Mouse (Mus musculus): Measurements from ENCODE around the gene Brd3os. TPM values are rescaled to one million over a fixed set of nuclear protein-coding genes. Genes with fewer than 3 reads are reported as not detected.

The Brd3os gene
- total RNA-seq, 2 experiments from 2014 or later = 1.6 to 2.9 TPM

- no peak for DNase-seq (ENCODE audit: low spot score in 2 of 2)
These were observed 23.5 kb upstream of the Brd3os start for GRCm38 (mm10) chr2:27418577-27419070.

DNA sequence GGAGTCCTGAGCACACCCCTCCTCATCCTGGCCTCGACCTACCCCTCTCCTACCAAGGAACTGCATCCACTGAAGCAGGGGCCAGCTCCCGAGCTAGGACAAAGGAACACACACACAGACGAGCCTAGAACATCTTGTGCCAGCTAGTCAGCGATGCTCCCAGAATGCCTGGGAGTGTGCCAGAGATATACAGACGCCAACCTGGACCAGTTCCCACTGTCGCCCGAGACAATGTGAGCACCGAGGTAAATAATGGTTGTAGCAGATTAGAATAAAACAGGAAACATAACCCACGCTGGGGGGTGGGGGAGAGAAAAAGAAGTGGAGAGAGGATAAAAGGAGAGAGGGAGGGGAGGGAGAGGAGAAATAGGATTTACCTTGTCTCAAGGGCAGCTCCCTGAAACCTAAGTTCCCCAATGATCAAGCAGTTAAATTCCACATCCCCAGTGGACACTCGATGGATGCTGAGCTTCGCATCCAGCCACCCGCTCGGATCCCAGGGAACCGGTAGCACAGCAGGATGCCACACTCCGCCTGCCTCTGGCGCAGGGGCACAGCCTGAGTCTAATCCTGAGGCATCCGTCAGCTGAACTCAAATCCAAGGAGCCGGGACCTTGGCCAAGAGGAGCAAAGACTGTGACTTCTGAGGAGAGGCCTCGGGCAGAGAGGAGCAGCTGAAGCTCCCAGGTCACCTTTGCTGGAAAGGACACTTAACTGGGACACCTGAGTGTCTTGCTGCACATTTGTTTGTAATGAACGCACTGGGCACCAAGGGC is 20.6 kb upstream of the Brd3os start:
- no peak for DNase-seq (ENCODE audit: low spot score in 2 of 2)

DNA sequence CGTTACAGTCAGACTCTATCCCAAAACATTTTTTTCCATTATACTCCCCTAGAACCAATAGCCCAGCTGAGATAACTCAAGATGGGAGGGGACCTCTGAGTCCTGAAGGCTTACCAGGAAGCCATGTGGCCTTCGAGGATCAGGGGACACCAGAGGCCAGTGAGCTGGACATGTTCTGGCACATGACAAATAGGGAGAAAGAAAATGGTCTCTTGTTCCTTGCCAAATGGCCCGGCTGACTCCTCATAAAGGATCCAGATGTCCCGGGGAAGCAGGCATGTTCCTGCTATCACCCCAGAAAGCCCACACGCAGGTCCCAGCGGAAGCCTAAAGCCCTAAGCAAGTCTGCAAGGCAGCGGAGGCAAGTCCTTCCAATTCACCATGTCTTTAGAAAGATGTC is 18.5 kb upstream of the Brd3os start:
- no peak for DNase-seq (ENCODE audit: low spot score in 2 of 2)

GRCm38 (mm10) chr2:27425161-27425611 is 16.9 kb upstream of the Brd3os start:
- DNase-seq (ENCODE audit: low spot score in 2 of 2) = no peak

DNA sequence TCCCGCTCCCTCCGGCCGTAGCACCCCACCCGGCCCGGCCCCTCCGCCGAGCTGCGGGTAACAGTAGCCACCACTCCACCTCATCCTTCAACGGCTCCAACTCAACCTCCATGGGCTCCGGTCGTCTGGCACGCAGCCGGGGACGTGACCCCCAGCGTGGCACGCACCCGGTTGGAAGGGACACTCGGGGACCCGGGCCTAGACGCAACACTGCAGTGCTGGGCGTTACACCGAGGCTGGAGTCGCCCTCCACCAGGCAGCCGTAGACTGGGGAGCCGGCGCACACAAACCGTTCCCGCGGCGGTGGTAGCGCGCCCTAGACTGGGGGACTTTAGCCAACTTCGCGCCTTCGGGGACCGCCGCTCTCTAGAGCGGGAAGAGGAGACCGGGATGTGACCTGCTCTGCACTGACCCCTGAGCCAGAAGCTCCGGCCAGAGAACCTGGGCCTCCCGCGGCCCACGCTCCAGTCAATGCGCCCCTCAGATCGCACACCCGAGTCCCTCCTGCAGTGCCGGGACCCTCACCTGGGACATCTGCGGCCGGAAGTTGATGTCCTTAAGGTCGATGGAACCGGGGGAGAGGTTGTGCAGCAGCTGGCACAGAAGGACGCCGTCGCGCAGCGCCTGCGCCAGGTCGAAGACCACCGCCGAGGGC is 16.2 kb upstream of the Brd3os start:
- DNase-seq (ENCODE audit: low spot score in 2 of 2) = peak; percentile 44 to 45

GRCm38 (mm10) chr2:27426406-27426854 is 15.7 kb upstream of the Brd3os start:
- DNase-seq (ENCODE audit: low spot score in 2 of 2) = peak; percentile 44 to 56

DNA sequence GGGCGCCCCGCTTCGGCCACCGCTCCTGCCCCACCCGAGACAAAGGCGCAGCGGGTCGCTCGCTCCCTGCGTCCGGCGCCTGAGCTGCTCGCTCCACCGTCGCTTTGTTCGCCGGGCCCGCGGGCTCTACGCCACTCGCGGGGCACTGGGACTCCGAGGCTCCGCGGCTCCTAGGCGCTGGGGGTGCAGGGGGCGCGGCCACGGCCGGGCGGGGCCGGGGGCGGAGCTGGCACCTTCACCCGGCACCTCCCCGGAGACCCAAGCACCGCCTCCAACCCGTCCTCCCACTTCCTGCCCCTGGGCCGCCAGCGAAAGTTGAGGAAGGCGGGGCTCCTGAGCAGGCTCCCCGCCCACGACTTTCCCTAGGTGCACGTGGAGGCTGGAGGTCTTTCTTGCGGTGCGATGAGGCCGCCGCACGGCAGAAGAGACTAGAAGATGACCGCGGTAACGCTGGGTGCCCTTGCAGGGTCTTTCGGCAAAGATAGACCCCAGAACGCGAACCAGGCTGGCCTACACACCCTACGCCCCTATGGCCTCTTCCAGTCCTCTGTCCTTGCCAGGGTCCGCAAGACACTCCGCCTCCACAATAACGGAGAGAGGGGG is 15.2 kb upstream of the Brd3os start, which contains the start of gene Vav2:
Gene Vav2, minus strand, starts transcription at position 179 of the 603 bp plus-strand sequence.
- peak; percentile 92 for DNase-seq (ENCODE audit: low spot score in 2 of 2)

- DNase-seq (ENCODE audit: low spot score in 2 of 2) = peak; percentile 76 to 85
These were observed 14.1 kb upstream of the Brd3os start for GRCm38 (mm10) chr2:27428071-27428470.

DNA sequence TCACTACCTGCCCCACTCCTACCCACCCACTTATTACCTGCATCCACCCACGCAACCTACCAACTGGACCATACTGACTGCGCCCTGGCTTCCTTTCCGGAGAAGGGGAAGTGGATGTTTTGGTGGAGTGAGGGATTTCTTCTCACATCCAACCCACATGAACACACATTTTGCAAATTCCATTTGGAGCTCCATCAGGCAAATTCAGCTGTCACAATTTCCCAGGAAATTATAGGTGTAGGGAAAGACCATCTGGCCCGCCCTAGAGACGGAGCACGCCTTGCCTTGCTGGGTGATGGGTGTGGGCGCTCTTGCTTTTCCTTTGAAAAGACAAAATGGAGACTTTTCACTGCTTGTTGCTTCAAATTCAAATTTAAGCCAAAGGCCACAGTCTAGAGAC is 11.5 kb upstream of the Brd3os start:
- no peak for DNase-seq (ENCODE audit: low spot score in 2 of 2)

DNA sequence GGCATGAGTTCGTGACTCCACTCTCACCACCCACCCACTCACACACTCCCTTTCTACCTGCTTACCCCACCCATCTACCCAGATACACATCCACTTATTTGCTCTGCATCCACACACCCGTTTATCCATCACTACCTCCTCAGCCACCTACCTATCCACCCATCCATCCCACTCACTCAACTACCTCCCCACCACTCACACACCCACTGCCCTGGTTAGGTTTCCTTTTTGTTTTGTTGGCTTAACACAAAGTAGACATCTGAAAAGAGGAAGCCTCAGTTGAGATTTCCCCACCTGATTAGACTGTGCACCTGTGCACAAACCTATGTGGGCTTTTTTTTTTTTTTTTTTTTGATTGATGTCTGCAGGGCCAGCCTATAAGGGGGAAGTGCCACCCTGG is 9.5 kb upstream of the Brd3os start:
- DNase-seq (ENCODE audit: low spot score in 2 of 2) = no peak

DNA sequence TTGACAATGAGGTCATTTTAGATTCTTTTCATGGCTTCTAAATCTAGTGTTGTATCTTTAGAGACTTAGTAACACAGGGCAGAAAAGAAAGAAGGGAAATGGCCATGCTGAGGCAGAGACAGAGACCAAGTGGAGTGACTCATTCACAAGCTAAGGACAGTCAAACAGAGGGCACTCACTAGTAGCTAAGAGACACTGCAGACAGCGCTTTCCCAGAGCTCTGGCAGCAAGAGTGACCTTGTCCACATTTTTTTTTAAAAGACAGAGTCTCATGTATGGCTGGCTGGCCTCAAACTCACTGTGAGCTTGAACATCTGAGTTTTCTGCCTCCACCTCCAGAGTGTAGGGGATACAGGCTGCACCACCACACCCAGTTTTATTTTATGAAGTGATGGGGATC is 4.2 kb upstream of the Brd3os start:
- no peak for DNase-seq (ENCODE audit: low spot score in 2 of 2)

DNA sequence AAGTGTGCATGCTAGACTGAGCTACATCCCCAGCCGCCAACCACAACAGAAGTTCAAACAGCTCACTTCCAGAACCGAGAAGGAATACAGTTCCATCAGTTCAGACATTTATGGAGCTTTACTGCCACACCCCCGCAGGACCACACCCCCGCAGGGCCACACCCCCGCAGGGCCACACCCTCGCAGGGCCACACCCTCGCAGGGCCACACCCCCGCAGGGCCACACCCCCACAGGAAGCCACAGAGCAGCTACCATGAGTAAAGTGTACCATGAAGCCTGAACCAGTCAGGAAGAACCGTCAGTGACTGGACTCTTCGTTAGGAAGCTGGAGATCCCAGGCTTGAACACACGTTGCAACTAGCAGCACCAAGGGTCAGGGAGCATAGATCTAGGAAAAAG is 3.8 kb upstream of the Brd3os start:
- no peak for DNase-seq (ENCODE audit: low spot score in 2 of 2)

GRCm38 (mm10) chr2:27442708-27443449 is 755 bp downstream of the Brd3os start:
- DNase-seq (ENCODE audit: low spot score in 2 of 2) = no peak

DNA sequence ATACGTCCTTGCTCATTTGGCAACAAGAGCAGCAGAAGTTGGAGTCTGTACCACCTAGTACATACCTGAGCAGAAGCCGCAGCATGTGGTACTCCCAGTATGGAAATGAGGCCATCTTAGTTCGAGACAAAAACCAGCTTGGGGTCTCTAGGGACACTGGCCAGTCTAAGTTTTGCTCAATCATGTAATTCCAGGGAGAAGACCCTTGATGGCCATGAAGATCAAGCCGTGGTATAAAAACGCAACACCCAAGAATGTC is 1.3 kb downstream of the Brd3os start:
- no peak for DNase-seq (ENCODE audit: low spot score in 2 of 2)

- DNase-seq (ENCODE audit: low spot score in 2 of 2) = no peak
These were observed 3.8 kb downstream of the Brd3os start for GRCm38 (mm10) chr2:27445910-27446309.

GRCm38 (mm10) chr2:27446812-27447211 is 4.7 kb downstream of the Brd3os start:
- DNase-seq (ENCODE audit: low spot score in 2 of 2) = no peak

DNA sequence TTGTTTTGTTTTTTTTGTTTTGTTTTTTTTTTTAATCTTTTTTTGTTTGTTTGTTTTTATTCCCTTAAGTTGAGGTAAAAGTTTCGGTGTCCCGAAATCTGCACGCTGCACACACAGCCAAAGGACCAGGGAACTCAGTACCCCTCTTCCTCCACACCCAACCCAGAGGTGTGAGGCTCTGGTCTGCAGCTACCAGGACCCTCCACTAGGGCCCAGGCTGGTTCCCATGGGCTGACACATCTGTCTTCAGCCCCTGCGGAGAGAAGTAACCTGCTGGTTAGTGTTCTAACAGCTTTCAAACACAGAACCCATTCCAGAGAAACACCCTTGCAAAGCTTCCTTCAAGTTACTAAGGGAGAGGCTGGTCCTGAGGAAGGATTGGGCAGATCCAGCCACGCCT is 5.7 kb downstream of the Brd3os start:
- DNase-seq (ENCODE audit: low spot score in 2 of 2) = no peak

GRCm38 (mm10) chr2:27450226-27450625 is 8.1 kb downstream of the Brd3os start:
- DNase-seq (ENCODE audit: low spot score in 2 of 2) = no peak

GRCm38 (mm10) chr2:27459735-27460134 is 17.6 kb downstream of the Brd3os start:
- DNase-seq (ENCODE audit: low spot score in 2 of 2) = no peak

- no peak for DNase-seq (ENCODE audit: low spot score in 2 of 2)
These were observed 18.0 kb downstream of the Brd3os start for GRCm38 (mm10) chr2:27460163-27460562.

GRCm38 (mm10) chr2:27460651-27461050 is 18.5 kb downstream of the Brd3os start:
- DNase-seq (ENCODE audit: low spot score in 2 of 2) = no peak
